Mouse (Mus musculus): ENCODE data around the gene Zfp239. TPM values are rescaled to one million over a fixed set of nuclear protein-coding genes. Genes with fewer than 3 reads are reported as not detected.

The Zfp239 gene
- total and polyA plus RNA-seq, 3 experiments: 18.6 to 20.4 TPM; not detected in 1

DNA sequence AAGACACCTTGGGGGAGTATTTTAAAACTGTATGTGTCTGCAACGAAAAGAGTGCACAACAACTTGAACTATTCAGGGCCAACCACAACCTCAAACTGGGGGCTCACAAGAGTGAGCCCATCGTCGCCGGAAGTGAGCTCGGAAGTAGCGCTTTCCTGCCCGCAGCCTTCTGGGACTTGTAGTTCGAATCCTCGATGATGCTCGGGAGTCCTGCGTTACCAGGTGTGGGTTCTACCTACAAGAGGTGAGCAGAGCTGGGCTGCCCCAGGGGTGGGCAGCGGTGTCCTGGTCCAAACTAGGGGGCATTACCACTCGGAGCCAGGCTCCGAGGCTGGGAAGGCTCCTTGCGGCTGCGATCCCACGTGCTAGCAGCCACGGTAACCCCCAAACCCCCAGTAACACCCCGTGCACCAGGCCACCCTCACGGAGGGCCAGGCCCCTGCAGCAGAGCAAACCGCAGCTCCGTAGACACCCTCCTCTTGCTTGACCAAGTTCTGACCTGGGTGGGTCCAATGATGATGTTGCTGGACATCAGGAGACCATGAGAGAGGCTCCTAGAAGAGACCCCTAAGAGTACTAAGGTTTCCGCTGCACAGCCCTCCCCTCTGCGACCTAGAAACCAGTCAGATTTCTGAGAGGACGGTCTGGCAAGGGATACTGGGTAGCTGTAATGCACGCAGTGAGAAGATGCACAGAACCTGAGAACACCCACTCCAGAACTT lies 1.2 kb downstream of the Zfp239 start:
- peaks cover 2% of the 10 kb centered on the region; the same call in 1 of the 2 replicates for H3K79me2 ChIP-seq (ENCODE audit: control insufficient read depth, insufficient read depth, low read length, poor library complexity)
- peak overlapping the region; percentile 71 for H3K9ac ChIP-seq (ENCODE audit: control insufficient read depth, low read depth, low read length, poor library complexity, severe bottlenecking)
- H3K4me1 ChIP-seq (ENCODE audit: control insufficient read depth in 1 of 2, insufficient read depth in 2 of 2, low read length in 2 of 2): peaks cover 0 to 3% of the 10 kb centered on the region in 2 experiments; a peak in 1 of 4 replicates
- H3K27me3 ChIP-seq (ENCODE audit: control insufficient read depth in 1 of 2, insufficient read depth in 2 of 2, low read length in 2 of 2): no peaks in the 10 kb centered on the region
- H3K27ac ChIP-seq (ENCODE audit: control insufficient read depth, low read depth, low read length): peak overlapping the region; percentile 70
- H3K9me3 ChIP-seq (replicated peaks; ENCODE audit: insufficient read depth, low read length): no peaks in the 10 kb centered on the region
- TF ChIP-seq POLR2AphosphoS5 (IDR thresholded peaks at IDR 0.05; ENCODE audit: borderline replicate concordance, low read depth, low read length) (no peak), USF2 (IDR thresholded peaks at IDR 0.05; ENCODE audit: borderline replicate concordance in 1 of 2, insufficient read depth in 1 of 2, low read depth in 1 of 2, low read length in 2 of 2) (no peak), RAD21 (IDR thresholded peaks at IDR 0.05; ENCODE audit: low read depth, low read length) (no peak), TCF12 (IDR thresholded peaks at IDR 0.05; ENCODE audit: low read depth, low read length) (peak; percentile 56), RCOR1 (IDR thresholded peaks at IDR 0.05; ENCODE audit: low read depth, low read length) (no peak), SIN3A (IDR thresholded peaks at IDR 0.05; ENCODE audit: low read length) (peak; percentile 85), POLR2AphosphoS2 (IDR thresholded peaks at IDR 0.05; ENCODE audit: low read length) (peak; percentile 83), SMC3 (IDR thresholded peaks at IDR 0.05; ENCODE audit: low read depth, low read length) (no peak), E2F4 (IDR thresholded peaks at IDR 0.05; ENCODE audit: borderline replicate concordance, low read depth, low read length) (no peak), HCFC1 (IDR thresholded peaks at IDR 0.05; ENCODE audit: low read depth, low read length) (peak; percentile 99), MYB (IDR thresholded peaks at IDR 0.05; ENCODE audit: low read depth, low read length) (no peak), ELF1 (IDR thresholded peaks at IDR 0.05; ENCODE audit: low read depth, low read length) (peak; percentile 72; the same call in 1 of the 2 replicates), POLR2A (IDR thresholded peaks at IDR 0.05; ENCODE audit: control insufficient read depth in 1 of 2, insufficient read depth in 1 of 2, low read depth in 1 of 2, low read length in 2 of 2, poor library complexity in 1 of 2) (peak in 1 of 2 experiments; percentile 90; a peak in 2 of 4 replicates), MXI1 (IDR thresholded peaks at IDR 0.05; ENCODE audit: low read depth, low read length) (peak; percentile 86), GATA1 (IDR thresholded peaks at IDR 0.05; ENCODE audit: low read depth, low read length) (no peak), EP300 (IDR thresholded peaks at IDR 0.05; ENCODE audit: low read depth in 1 of 2, low read length in 2 of 2) (no peak), UBTF (IDR thresholded peaks at IDR 0.05; ENCODE audit: borderline replicate concordance, insufficient read depth, low read depth, low read length) (no peak), NELFE (IDR thresholded peaks at IDR 0.05; ENCODE audit: low read depth, low read length) (peak; percentile 86), TBP (IDR thresholded peaks at IDR 0.05; ENCODE audit: low read depth, low read length) (peak; percentile 88), ZMIZ1 (IDR thresholded peaks at IDR 0.05; ENCODE audit: low read depth, low read length) (peak; percentile 85), MYC (IDR thresholded peaks at IDR 0.05; ENCODE audit: low read depth, low read length) (peak; percentile 89), MAX (IDR thresholded peaks at IDR 0.05; ENCODE audit: low read length) (peak; percentile 75; the same call in 1 of the 2 replicates), ZNF384 (IDR thresholded peaks at IDR 0.05; ENCODE audit: low read depth, low read length) (no peak), ETS1 (IDR thresholded peaks at IDR 0.05; ENCODE audit: low read depth, low read length) (no peak), ZC3H11A (IDR thresholded peaks at IDR 0.05; ENCODE audit: low read depth, low read length) (no peak), KAT2A (conservative IDR thresholded peaks at IDR 0.05; ENCODE audit: low read depth, low read length) (peak; percentile 82; the same call in 1 of the 2 replicates), MEF2A (IDR thresholded peaks at IDR 0.05; ENCODE audit: extremely low read depth, insufficient replicate concordance, low read depth, low read length, poor library complexity, severe bottlenecking) (no peak), MAZ (IDR thresholded peaks at IDR 0.05; ENCODE audit: low read depth, low read length) (peak; percentile 97)
- peaks cover 0 to 10% of the 10 kb centered on the region in 2 experiments; a peak in 2 of 4 replicates for H3K36me3 ChIP-seq (ENCODE audit: control insufficient read depth in 1 of 2, insufficient read depth in 2 of 2, low read length in 2 of 2)
- DNase-seq (ENCODE audit: low read depth, low spot score): peak; percentile 93
- H3K4me3 ChIP-seq (ENCODE audit: control insufficient read depth in 1 of 2, insufficient read depth in 1 of 2, low read depth in 2 of 2, low read length in 2 of 2): peak overlapping the region; percentile 69 to 87
